Mouse (Mus musculus) kidney, adult 8-10 months (tissue): ENCODE results near the gene Olfr1216.
"Not testable (repeated sequence)": the region's sequence is repeated elsewhere in the genome, so short reads cannot be mapped to it uniquely, and the experiment has no call there.

Experiments
- DNase-seq, 2 experiments: peaks; one replicate each; pipeline ENCODE4 v3.0.0; 2022

The Olfr1216 gene

GRCm38 (mm10) chr2:89018240-89018639, at the start of gene Olfr1216:
Gene Olfr1216, minus strand, starts transcription at chr2:89018340.
- DNase-seq: no peak

GRCm38 (mm10) chr2:89061087-89061486, 42.9 kb upstream of the Olfr1216 start, which contains the start of gene Olfr1218:
Gene Olfr1218, minus strand, starts transcription at chr2:89061187.
- DNase-seq: no peak

GRCm38 (mm10) chr2:89031965-89032364, 13.8 kb upstream of the Olfr1216 start, which contains the start of gene Olfr1217:
Gene Olfr1217, minus strand, starts transcription at chr2:89032065.
- DNase-seq: no peak

- not testable (repeated sequence) for DNase-seq
Observed at GRCm38 (mm10) chr2:89021436-89021835, 3.3 kb upstream of the Olfr1216 start.

- DNase-seq: no peak
Observed at GRCm38 (mm10) chr2:89006873-89007272, 11.3 kb downstream of the Olfr1216 start, which contains the start of gene Olfr1215. Gene Olfr1215, minus strand, starts transcription at chr2:89006973.

- no peak for DNase-seq
Observed at GRCm38 (mm10) chr2:88992553-88992952, 25.6 kb downstream of the Olfr1216 start, which contains the start of gene Olfr1214. Gene Olfr1214, minus strand, starts transcription at chr2:88992653.

- DNase-seq: no peak
Observed at GRCm38 (mm10) chr2:88980181-88980580, 38.0 kb downstream of the Olfr1216 start, which contains the start of gene Gm13762. Gene Gm13762, minus strand, starts transcription at chr2:88980281.
